Mouse (Mus musculus): ENCODE data around the gene Rnf181. TPM values are rescaled to one million over a fixed set of nuclear protein-coding genes. Genes with fewer than 3 reads are reported as not detected.

Rnf181 gene
- polyA plus RNA-seq, 1 experiment from 2014 or later, result 164 TPM

DNA sequence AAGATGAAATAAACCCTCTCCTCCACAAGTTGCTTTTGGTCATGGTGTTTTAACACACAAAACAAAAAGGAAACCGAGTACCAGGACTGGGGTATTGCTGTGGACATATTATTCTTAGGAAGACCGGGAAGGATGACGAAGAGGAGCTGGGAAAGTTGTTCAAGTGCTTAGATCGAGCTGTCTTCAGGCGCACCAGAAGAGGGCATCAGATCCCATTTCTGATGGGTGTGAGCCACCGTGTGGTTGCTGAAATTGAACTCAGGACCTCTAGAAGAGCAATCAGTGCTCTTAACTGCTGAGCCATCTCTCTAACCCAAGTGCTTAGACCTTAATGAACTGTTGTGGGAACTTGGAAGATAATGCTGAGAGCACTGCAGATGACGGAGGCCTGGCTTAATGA is 2.7 kb downstream of the Rnf181 start:
- Histone ChIP-seq H3K36me3 (ENCODE audit: insufficient read depth, low read length) (peaks cover 17% of the 10 kb centered on the region; the same call in 1 of the 2 replicates), H3K4me3 (ENCODE audit: low read length) (no peak overlapping the region), H3K9me3 (ENCODE audit: low read length) (no peaks in the 10 kb centered on the region), H3K9ac (replicated peaks; ENCODE audit: low read length) (no peak overlapping the region), H3K27me3 (ENCODE audit: insufficient read depth, low read length) (no peaks in the 10 kb centered on the region), H3K4me2 (replicated peaks; ENCODE audit: low read depth, low read length) (no peak overlapping the region), H3K4me1 (ENCODE audit: insufficient read depth, low read length) (peaks cover 18% of the 10 kb centered on the region), H3K27ac (ENCODE audit: low read length) (no peak overlapping the region)
- 53% methylated on average over 7 of the region's 7 CpGs for WGBS
- ATAC-seq (ENCODE audit: low FRiP score, low TSS enrichment), result no peak

DNA sequence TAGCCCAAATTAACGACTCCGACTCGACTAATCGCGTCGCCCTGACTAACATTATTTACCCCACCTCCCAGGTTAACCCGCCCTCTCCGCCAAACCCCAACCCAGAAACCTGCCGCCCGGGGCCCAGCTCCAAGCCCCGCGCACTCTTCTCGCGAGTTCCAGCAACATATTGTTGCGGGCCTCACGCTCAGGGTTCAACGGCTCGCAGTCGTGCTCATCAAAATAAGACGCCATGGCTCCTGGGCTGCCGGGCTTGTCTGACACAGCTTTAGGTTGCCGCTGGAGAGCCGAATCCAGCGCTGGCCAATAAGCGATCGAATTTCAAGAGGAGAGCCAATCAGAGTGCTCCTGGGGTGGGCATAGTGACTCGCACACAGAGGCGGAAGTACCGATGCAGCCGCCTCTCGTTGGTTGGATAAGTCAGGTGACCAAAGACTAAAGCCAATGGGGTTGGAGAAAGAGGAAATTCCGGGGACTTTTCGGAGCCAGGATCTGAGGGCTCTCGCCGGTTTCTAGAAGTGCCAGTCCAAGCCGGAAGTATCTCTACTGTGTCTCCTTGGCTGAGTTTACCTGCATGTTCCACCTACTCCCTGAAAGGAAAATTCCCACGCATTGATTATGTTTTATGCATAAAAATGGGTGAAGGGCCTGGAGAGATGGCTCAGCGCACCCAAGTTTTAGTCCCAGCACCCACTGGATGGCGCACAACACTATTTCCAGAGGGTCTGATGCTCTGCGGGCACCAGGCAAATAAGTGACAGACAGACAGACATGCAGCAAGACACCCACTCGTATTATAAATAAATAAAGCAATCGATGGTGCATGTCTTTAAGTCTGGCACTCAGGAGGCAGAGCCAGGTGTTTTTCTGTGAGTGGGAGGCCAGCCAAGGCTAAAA is 4.4 kb downstream of the Rnf181 start:
- WGBS, result under 1% methylated on average over 42 of the region's 42 CpGs
- peaks cover 26% of the 10 kb centered on the region for H3K36me3 ChIP-seq (ENCODE audit: insufficient read depth, low read length)
- peak; percentile 98 for ATAC-seq (ENCODE audit: low FRiP score, low TSS enrichment)
- peak overlapping the region; percentile 71 for H3K4me3 ChIP-seq (ENCODE audit: low read length)
- peak overlapping the region; percentile 89 for H3K27ac ChIP-seq (ENCODE audit: low read length)
- H3K9ac ChIP-seq (replicated peaks; ENCODE audit: low read length), result peak overlapping the region; percentile 77
- peak overlapping the region; percentile 84 for H3K4me2 ChIP-seq (replicated peaks; ENCODE audit: low read depth, low read length)
- no peaks in the 10 kb centered on the region for H3K9me3 ChIP-seq (ENCODE audit: low read length)
- H3K4me1 ChIP-seq (ENCODE audit: insufficient read depth, low read length), result peaks cover 18% of the 10 kb centered on the region
- H3K27me3 ChIP-seq (ENCODE audit: insufficient read depth, low read length), result no peaks in the 10 kb centered on the region

DNA sequence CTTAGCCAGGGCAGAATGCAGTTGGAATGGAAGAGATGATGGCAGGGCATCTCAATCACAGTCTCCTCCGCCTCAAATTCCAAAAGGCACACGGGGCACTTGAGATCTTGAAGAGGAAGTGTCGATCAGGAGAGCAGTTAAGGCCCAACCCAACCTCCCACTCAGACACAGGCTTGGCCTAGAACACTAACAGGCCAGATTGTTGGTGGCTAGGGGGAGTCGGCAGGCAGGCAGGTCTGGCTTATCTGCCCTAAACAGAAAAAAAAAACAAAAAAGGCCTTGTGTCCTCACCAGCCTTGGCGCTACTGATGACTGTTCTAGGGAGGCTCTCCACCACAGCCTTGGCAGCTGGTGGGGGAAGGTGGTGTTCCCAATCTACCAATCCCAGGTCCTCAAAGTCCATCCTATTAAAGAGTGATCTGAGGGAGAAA is 5.6 kb downstream of the Rnf181 start:
- H3K4me2 ChIP-seq (replicated peaks; ENCODE audit: low read depth, low read length), result peak overlapping the region; percentile 74
- H3K9me3 ChIP-seq (ENCODE audit: low read length), result no peaks in the 10 kb centered on the region
- peak overlapping the region; percentile 57; the same call in 1 of the 2 replicates for H3K27ac ChIP-seq (ENCODE audit: low read length)
- H3K4me1 ChIP-seq (ENCODE audit: insufficient read depth, low read length), result peaks cover 25% of the 10 kb centered on the region
- H3K9ac ChIP-seq (replicated peaks; ENCODE audit: low read length), result peak overlapping the region; percentile 77
- peak overlapping the region; percentile 71 for H3K4me3 ChIP-seq (ENCODE audit: low read length)
- H3K36me3 ChIP-seq (ENCODE audit: insufficient read depth, low read length), result peaks cover 26% of the 10 kb centered on the region
- no peaks in the 10 kb centered on the region for H3K27me3 ChIP-seq (ENCODE audit: insufficient read depth, low read length)
- 54% methylated on average over 5 of the region's 5 CpGs for WGBS
- no peak for ATAC-seq (ENCODE audit: low FRiP score, low TSS enrichment)

DNA sequence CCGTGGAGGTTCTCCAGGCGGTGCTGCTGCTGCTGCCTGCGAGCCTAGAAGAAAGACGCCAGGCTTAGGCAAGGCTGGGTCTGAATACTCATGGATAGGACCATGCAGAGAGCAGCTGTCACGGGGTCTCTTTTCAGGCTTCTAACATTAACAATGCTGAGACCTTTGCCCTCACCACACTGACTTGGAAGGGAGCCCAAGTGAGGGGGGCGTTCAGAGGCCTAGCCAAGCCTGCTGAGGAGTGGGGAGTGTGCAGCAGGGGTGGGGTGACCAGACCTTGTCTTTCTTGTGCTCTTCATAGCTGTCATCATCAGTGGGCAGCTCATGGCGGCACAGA is 6.2 kb downstream of the Rnf181 start:
- Histone ChIP-seq H3K36me3 (ENCODE audit: insufficient read depth, low read length) (peaks cover 26% of the 10 kb centered on the region), H3K9me3 (ENCODE audit: low read length) (no peaks in the 10 kb centered on the region), H3K4me2 (replicated peaks; ENCODE audit: low read depth, low read length) (0 out of 2 replicates have a peak overlapping the region, but pooled peaks have one; percentile 14), H3K9ac (replicated peaks; ENCODE audit: low read length) (0 out of 2 replicates have a peak overlapping the region, but pooled peaks have one; percentile 4), H3K4me1 (ENCODE audit: insufficient read depth, low read length) (peaks cover 31% of the 10 kb centered on the region), H3K27me3 (ENCODE audit: insufficient read depth, low read length) (no peaks in the 10 kb centered on the region), H3K27ac (ENCODE audit: low read length) (peak overlapping the region; percentile 57), H3K4me3 (ENCODE audit: low read length) (no peak overlapping the region; the same call in 1 of the 2 replicates)
- 67% methylated on average over 7 of the region's 7 CpGs for WGBS
- ATAC-seq (ENCODE audit: low FRiP score, low TSS enrichment), result no peak

DNA sequence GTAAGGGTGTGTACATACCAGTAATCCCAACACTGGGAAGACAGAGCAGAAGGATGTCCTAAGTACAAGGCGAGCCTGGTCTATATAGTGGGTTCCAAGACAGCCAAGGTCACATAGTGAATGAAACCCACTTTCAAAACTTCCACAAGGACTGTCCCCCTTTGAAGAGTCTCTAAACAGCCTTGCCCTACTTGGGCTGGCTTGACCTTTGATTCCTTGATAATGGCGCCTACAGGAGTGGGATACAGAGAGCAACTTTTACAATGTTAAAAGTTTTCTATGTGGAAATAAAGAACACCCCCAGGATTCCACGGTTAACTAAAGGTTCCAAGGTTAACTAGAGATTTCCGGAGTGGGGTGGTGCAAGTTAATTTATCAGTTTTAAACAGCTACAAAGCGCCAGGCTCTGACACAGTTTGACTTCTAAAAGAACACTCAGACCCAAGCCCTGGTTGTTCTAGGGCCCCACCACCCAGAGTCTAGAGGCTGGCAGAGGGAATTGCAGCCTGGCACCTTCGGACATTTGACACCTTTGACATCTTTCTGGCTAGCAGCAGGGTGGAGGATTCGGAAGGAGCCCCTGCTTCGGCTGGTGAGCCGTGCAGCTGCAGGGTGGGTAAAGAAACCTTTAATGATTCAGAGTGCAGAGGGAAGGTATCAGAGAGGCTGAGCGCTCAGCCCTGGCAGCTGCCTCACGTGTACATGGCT is 6.7 kb downstream of the Rnf181 start:
- WGBS, result 67% methylated on average over 11 of the region's 11 CpGs
- no peak for ATAC-seq (ENCODE audit: low FRiP score, low TSS enrichment)
- Histone ChIP-seq H3K27me3 (ENCODE audit: insufficient read depth, low read length) (no peaks in the 10 kb centered on the region), H3K36me3 (ENCODE audit: insufficient read depth, low read length) (peaks cover 26% of the 10 kb centered on the region), H3K9ac (replicated peaks; ENCODE audit: low read length) (0 out of 2 replicates have a peak overlapping the region, but pooled peaks have one; percentile 4), H3K4me1 (ENCODE audit: insufficient read depth, low read length) (peaks cover 32% of the 10 kb centered on the region), H3K9me3 (ENCODE audit: low read length) (no peaks in the 10 kb centered on the region), H3K4me2 (replicated peaks; ENCODE audit: low read depth, low read length) (0 out of 2 replicates have a peak overlapping the region, but pooled peaks have one; percentile 14), H3K27ac (ENCODE audit: low read length) (peak overlapping the region; percentile 57), H3K4me3 (ENCODE audit: low read length) (no peak overlapping the region; the same call in 1 of the 2 replicates)

DNA sequence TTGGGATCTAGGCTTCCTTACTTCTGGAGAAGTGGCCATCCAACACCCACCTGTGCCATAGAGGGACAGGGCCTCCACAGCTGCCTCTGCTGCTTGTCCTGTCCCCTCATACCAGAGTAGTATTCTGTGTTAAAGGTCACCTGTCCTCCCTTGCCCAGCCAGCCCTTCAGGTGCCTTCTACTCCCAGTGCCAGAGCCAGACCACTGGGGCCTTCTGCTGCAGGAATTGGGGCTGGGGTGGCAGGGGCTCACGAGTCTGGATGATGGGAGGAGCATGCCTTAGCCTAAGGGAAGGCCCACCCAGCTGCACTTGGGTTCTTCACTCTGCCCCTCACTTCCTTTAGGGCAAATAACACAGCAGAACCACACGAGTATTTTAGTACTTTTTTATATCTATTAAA is 7.4 kb downstream of the Rnf181 start:
- Histone ChIP-seq H3K9ac (replicated peaks; ENCODE audit: low read length) (no peak overlapping the region), H3K9me3 (ENCODE audit: low read length) (no peaks in the 10 kb centered on the region), H3K27me3 (ENCODE audit: insufficient read depth, low read length) (no peaks in the 10 kb centered on the region), H3K27ac (ENCODE audit: low read length) (no peak overlapping the region), H3K4me2 (replicated peaks; ENCODE audit: low read depth, low read length) (no peak overlapping the region), H3K36me3 (ENCODE audit: insufficient read depth, low read length) (peaks cover 26% of the 10 kb centered on the region), H3K4me3 (ENCODE audit: low read length) (no peak overlapping the region), H3K4me1 (ENCODE audit: insufficient read depth, low read length) (peaks cover 32% of the 10 kb centered on the region)
- ATAC-seq (ENCODE audit: low FRiP score, low TSS enrichment), result no peak
- 67% methylated on average over 2 of the region's 2 CpGs for WGBS

DNA sequence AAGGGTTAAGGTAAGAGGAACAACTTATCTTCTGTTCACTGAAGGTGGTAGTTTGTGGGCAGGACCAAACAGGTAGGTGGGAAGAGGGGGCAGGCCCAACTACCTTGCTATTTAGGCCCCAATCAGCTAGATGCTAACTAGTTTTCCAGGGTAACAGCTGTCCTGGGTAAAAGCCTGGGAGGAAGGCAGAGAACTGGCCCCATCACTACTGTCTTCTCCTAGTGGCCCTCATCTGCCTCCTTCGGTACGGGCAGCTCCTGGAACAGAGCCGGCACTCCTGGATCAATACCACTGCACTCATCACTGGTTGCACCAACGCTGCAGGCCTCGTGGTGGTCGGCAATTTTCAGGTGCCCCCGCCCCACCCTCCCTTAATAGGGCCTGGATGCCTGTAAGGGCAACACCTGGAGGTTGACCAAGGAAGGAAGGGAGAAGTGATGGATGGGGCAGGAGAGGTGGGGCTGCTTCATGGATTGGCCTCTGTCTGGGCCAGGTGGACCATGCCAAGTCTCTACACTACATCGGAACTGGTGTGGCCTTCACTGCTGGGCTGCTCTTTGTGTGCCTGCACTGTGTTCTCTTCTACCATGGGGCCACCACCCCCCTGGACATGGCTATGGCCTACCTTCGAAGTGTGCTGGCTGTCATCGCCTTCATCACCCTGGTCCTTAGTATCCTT is 8.5 kb downstream of the Rnf181 start:
- Histone ChIP-seq H3K9me3 (ENCODE audit: low read length) (no peaks in the 10 kb centered on the region), H3K27ac (ENCODE audit: low read length) (no peak overlapping the region), H3K4me1 (ENCODE audit: insufficient read depth, low read length) (peaks cover 32% of the 10 kb centered on the region), H3K4me3 (ENCODE audit: low read length) (no peak overlapping the region), H3K27me3 (ENCODE audit: insufficient read depth, low read length) (no peaks in the 10 kb centered on the region), H3K4me2 (replicated peaks; ENCODE audit: low read depth, low read length) (no peak overlapping the region), H3K9ac (replicated peaks; ENCODE audit: low read length) (no peak overlapping the region), H3K36me3 (ENCODE audit: insufficient read depth, low read length) (peaks cover 26% of the 10 kb centered on the region)
- ATAC-seq (ENCODE audit: low FRiP score, low TSS enrichment), result no peak
- 89% methylated on average over 10 of the region's 10 CpGs for WGBS

DNA sequence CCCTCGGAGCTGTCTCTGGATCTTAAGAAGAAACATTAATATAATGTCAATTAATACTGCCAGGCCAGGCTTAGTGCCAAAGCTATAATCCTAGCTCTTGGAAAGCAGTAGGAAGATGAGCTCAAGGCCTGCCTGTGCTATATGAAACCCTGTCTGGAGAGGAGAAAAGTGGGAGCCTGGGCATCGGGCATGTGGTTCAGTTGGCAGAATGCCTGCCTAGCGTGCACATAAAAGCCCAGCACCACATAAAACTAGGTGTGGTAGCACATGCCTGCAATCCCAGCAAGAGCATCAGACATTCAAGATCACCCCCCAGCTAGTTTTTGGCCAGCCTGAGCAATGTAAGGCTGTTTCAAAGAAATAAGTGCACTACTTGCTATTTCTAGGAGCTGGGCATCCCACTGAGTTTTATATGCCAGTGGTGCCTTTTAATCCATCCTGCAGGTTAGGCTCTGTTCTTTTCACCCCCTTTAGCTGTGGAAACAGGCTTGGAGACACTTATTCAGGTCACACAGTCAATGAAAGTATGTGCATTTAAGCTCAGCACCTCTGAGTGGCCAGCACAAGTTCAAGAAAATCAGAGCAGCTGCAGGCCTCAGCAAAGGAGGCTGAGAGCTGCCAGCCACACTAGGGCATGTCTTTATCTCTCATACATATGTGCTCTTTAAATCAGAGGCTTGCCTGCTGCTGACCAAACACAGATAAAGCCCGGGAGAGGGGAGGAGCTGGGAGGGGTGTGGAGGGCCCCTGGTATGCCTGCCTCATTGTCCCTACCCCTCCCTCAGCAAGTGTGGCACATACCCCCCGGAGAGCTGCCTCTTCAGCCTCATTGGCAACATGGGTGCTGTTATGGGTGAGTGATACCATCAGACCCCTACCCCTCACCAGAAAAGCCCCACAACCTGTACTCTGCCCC is 9.3 kb downstream of the Rnf181 start:
- no peak overlapping the region for H3K27ac ChIP-seq (ENCODE audit: low read length)
- ATAC-seq (ENCODE audit: low FRiP score, low TSS enrichment), result no peak

More for the DNA sequence above, 9.3 kb downstream of the Rnf181 start:
- 78% methylated on average over 5 of the region's 5 CpGs for WGBS
- no peaks in the 10 kb centered on the region for H3K27me3 ChIP-seq (ENCODE audit: insufficient read depth, low read length)
- no peaks in the 10 kb centered on the region for H3K9me3 ChIP-seq (ENCODE audit: low read length)
- no peak overlapping the region for H3K4me2 ChIP-seq (replicated peaks; ENCODE audit: low read depth, low read length)
- no peak overlapping the region for H3K4me3 ChIP-seq (ENCODE audit: low read length)
- peaks cover 26% of the 10 kb centered on the region for H3K36me3 ChIP-seq (ENCODE audit: insufficient read depth, low read length)
- no peak overlapping the region for H3K9ac ChIP-seq (replicated peaks; ENCODE audit: low read length)
- H3K4me1 ChIP-seq (ENCODE audit: insufficient read depth, low read length), result peaks cover 27% of the 10 kb centered on the region
